Mouse (Mus musculus): ENCODE data around the gene Thap11.
A peak's percentile ranks its signal among the peaks of the same experiment; 100 is the strongest.

Thap11 gene

GRCm38 (mm10) chr8:105852146-105852729 lies 2.7 kb upstream of the Thap11 start:
- peak; percentile 14 for DNase-seq

- DNase-seq, result no peak
Measured at GRCm38 (mm10) chr8:105853178-105853577, 1.8 kb upstream of the Thap11 start, which contains the start of gene Cenpt. Gene Cenpt, minus strand, starts transcription at chr8:105853278.

DNA sequence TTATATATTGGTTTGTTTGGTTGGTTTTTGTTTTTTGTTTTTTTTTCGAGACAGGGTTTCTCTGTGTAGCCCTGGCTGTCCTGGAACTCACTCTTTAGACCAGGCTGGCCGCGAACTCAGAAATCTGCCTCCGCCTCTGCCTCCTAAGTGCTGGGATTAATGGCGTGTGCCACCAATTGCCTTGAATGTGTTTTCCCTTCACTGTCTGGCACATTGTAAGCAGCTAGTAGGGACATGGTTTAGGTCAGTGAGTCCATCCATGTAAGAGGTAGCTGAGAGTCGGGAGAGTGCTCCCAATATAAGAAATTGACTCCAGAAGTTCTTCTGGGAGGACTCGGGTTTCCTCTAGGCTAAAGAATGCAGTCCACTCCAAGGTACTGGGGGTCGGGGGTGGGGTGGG lies 629 bp upstream of the Thap11 start:
- no peak for DNase-seq

DNA sequence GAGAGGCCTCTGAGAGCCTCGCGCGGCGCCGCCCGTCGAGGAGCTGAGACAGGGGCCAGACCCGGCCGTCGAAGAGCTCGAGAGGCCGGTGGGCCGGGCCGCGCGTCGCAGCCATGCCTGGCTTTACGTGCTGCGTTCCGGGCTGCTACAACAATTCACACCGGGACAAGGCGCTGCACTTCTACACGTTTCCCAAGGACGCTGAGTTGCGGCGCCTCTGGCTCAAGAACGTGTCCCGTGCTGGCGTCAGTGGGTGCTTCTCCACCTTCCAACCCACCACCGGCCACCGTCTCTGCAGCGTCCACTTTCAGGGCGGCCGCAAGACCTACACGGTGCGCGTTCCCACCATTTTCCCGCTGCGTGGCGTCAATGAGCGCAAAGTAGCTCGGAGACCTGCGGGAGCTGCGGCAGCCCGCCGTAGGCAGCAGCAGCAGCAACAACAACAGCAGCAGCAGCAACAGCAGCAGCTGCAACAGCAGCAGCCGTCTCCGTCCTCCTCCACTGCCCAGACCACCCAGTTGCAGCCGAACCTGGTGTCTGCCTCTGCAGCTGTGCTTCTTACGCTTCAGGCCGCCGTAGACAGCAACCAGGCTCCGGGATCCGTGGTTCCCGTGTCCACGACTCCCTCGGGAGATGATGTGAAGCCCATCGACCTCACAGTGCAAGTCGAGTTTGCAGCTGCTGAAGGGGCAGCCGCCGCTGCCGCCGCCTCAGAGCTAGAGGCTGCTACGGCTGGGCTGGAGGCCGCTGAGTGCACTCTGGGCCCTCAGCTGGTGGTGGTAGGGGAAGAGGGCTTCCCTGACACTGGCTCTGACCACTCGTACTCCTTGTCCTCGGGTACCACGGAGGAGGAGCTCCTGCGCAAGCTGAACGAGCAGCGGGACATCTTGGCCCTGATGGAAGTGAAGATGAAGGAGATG lies 576 bp downstream of the Thap11 start:
- peak; percentile 60 for DNase-seq

DNA sequence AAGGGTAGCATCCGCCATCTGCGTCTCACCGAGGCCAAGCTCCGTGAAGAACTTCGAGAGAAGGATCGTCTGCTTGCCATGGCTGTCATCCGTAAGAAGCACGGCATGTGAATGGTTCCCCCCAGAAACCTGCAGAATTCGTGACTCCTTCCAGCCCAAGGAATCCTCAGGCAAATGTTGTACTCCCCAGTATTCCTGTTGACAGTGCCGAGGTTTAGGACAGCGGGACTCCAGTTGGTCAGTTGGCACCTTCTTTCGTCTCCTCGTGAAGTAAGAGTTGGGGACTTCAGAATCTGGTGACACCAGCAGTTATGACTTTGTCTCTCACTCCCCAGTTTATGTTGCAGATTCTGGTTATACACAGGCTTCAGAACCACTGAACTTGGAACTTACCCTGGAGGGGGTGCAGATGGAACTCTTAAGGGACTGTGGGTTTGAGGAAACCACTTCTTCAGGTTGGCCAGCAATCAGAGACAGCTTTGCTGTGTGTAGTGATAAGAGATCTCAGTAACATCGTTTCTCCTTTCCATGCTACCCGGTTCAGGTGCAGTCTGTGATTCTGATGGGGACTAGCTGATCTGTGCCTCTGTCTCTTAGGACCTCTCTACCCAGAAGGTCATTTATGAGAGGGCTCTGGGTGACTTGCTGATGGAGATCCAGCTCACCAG lies 1.4 kb downstream of the Thap11 start:
- no peak for DNase-seq

DNA sequence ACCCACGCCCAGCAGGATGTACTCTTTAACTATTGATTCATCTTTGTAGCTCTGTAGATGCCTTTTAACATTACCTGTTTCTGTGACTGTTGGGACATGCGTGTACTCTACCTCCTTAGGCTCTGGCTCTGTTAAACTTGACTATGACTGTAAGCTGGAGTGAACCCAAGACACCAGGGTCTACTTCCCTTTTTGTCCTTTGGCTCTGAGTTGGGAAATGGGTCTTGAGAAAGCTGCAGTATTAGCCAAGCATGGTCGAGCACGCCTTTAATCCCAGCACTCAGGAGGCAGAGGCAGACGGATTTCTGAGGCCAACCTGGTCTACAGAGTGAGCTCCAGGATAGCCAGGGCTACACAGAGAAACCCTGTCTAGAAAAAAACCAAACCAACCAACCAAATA lies 3.6 kb downstream of the Thap11 start:
- no peak for DNase-seq

DNA sequence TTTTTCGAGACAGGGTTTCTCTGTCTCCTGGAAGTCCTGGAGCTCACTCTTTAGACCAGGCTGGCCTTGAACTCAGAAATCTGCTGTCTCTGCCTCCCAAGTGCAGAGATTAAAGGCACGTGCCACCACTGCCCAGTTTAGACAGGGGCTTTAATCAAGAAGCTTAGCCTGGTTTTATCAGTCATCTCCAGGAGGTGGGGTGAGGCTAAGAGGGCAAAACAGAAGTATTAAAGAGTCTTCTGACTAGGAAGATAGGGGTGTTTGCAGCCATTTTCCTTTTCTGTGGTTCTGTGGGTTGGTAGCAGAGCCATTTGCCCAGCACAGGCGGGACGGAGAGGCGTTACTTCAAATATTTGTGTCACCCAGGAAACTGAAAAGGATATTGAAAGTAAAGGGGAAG lies 4.4 kb downstream of the Thap11 start:
- no peak for DNase-seq

DNA sequence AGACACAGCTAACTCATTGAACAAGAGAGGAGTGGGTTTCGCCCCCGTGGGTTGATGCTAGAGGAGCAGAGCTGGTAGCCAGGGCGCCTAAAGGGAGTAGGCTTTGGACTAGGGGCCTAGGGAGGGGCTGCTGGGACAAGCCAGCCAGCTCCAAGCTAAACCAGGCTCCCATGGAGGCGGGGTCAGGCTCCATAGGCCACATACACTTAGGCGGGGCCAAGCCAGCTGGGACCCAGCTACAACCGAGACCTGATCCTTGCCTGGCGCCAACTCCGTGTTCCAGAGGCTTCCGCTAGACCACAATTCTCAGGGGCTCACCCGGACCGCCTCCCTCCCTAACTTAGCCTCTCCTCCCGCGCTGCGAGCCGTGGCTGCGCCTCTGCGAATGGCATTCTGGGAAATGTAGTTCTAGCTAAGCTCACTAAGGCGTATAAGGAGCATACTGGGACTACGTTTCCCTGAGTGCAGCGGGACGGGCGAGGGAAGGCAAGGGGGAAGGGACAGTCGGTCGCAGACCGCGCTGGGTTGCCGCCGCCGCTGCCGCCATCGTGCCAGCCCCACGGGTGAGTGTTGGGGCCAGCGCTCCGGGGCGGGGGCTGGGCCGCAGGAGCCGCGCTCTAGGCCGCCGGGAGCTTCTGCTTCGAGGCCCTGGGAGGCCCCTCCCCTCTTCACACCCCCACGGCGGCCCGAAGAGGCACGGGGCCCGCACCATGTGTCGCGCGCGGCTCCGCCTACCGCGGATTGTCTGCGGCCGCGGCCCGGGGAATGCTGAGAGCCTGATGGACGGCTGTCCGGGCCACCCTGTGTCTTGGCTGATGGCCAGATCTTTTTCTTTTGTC lies 5.4 kb downstream of the Thap11 start, which contains the start of gene Nutf2:
TSS of gene Nutf2 (plus strand) at position 438 of the 839 bp plus-strand sequence.
- peak; percentile 88 for DNase-seq

DNA sequence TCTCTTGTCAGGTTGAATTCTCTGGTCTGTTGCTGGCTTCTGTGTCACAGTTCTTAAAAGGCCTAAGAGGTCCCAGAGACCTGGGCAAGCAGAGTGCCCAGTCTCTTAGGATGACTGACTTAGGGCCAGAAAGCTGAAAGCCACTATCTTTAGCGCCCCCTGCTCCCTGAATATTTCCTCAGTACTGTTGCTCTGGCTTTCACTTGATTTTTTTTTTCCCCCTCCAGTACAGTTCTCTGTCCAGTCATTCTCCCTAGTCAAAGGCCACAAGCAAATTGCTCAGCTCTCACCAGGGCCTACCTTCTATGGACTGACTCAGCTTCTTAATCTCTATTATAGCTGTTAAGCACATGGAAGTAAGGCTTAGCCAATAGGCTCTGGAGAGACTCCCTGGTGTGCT lies 7.0 kb downstream of the Thap11 start:
- DNase-seq, result no peak

GRCm38 (mm10) chr8:105866364-105867029 lies 11.6 kb downstream of the Thap11 start:
- DNase-seq, result no peak

DNA sequence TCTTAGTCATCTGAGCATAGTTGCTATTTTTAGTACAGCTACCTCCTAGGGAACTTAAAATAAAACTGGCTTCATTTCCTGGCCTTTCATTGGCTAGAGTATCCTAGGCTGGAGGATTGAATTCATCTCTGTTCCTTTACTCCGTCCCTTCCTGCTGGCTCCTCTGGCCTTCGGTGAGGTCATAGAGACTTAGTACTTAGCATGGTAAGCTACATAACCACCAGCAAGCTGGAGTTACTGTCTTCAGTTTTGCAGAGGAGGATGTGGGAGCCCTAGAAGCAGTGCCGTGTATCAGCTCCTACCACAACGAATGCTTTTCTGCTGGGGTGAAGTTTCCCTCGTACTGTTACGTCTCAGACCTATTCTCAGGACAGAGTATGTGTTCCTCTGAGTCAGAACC lies 19.4 kb downstream of the Thap11 start:
- DNase-seq, result no peak

DNA sequence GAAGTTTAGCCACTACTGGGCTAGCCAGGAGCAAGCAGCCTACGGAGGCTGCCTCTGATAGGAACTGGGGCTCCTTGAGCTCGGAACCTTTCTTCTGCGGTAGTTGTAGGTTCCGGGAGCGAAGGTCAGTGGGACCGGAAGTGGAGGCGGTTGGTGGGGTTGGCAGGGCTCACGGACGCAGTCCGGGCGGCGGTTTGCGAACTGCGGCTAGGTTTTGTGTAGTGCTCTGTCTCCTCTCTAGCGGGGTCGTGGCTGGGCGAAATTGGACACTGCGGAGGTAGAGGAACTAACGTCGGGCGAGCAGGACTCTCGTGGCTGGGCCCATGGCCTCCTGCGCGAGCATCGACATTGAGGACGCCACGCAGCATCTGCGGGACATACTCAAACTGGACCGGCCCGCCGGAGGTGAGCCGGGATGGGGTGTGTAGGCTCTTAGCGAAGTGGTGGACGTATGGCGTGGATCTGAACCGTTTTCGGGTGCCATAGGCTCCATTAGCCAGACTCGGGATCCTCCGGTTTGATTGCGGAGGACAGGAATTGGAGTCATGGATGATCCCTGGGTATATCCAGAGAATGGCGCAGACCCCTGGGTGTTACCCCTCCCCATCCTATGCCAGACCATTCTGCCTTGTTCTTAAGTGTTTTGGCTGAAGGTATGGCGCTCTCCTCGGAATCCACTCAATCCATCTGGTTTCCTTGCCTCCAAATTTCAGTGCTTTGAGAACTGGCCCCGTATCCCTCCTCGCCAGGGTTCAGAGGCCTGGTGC lies 26.0 kb downstream of the Thap11 start, which contains the start of gene Edc4:
TSS of gene Edc4 (plus strand) at position 128 of the 767 bp plus-strand sequence.
- DNase-seq, result peak; percentile 82

GRCm38 (mm10) chr8:105889756-105890465 lies 35.0 kb downstream of the Thap11 start:
- DNase-seq, result no peak

- no peak for DNase-seq
Measured at GRCm38 (mm10) chr8:105890870-105891269, 35.9 kb downstream of the Thap11 start.

- DNase-seq, result no peak
Measured at GRCm38 (mm10) chr8:105892432-105892831, 37.5 kb downstream of the Thap11 start.

DNA sequence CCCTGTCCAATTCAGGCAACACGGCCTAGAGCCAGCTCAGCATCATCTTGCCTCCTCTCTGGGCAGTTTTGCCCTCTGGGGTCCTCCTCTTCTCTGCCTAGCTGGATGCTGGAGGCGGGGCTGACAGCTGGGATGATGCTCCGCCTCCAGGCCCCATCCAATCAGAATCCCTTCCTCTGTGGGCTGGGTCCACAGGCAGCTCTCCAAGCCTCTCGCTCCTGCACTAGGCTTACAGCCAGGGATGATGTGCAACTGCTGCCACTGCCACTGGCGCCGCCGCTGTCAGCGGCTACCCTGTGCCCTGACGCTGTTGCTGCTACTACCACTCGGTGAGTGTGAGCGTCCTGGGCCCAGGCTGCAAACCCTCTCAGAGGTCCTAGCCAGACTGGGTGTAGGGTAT lies 38.4 kb downstream of the Thap11 start, which contains the start of gene Nrn1l:
TSS of gene Nrn1l (plus strand) at position 229 of the 400 bp plus-strand sequence.
- peak; percentile 68 for DNase-seq

DNA sequence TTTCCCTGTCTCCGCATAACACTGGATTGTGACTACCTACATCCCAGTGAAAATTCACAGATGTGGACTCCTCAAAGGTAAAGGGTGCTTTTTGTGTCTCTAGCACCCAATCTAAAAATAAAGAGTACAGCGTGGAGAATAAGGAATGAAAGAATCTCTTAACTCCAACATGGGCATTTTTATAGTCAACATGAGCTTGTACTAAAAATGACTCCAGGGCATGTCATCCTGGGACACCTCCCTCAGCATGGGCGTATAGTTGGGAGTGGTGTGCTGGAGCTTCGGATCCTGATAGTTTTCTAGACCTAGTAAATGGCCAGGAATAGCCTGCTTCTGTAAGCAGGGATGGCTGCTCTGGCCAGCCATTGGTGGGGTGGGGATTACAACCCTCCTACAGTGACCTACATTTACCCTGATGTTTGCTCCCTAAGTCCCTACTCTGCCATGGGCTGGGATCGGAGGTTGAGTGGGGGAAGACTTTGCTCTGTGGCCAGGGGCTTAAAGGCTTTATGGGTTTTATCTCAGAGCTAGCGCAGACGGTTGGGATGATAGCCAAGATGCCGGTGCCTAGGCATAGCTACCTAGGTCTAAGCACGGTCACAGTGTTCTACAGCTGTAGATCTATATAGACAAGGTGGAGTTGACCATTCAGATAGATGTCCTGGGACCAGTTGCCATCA lies 43.0 kb downstream of the Thap11 start:
- no peak for DNase-seq

GRCm38 (mm10) chr8:105900180-105900940 lies 45.4 kb downstream of the Thap11 start, which contains the start of gene Pskh1:
Gene Pskh1, plus strand, starts transcription at chr8:105900441.
- DNase-seq, result peak; percentile 92

Measured in right cerebral cortex, postnatal 14 days (tissue).